Mouse (Mus musculus): ENCODE results near the gene Ncbp2.

The Ncbp2 gene

GRCm38 (mm10) chr16:31948345-31948774, at the start of gene Ncbp2, which contains the start of gene 0610012G03Rik:
Gene Ncbp2 (plus strand): TSS chr16:31948513.
Gene 0610012G03Rik (minus strand): TSS chr16:31948494.
- DNase-seq (ENCODE audit: low spot score): peak; percentile 94

- DNase-seq (ENCODE audit: low spot score): no peak
Observed at GRCm38 (mm10) chr16:31898546-31899326, 49.6 kb upstream of the Ncbp2 start.

- no peak for DNase-seq (ENCODE audit: low spot score)
Observed at GRCm38 (mm10) chr16:31901886-31902285, 46.4 kb upstream of the Ncbp2 start.

GRCm38 (mm10) chr16:31903239-31903638, 45.1 kb upstream of the Ncbp2 start:
- no peak for DNase-seq (ENCODE audit: low spot score)

- DNase-seq (ENCODE audit: low spot score): no peak
Observed at GRCm38 (mm10) chr16:31905331-31905730, 43.0 kb upstream of the Ncbp2 start.

- no peak for DNase-seq (ENCODE audit: low spot score)
Observed at GRCm38 (mm10) chr16:31905891-31906825, 42.2 kb upstream of the Ncbp2 start.

- no peak for DNase-seq (ENCODE audit: low spot score)
Observed at GRCm38 (mm10) chr16:31906896-31907295, 41.4 kb upstream of the Ncbp2 start.

- DNase-seq (ENCODE audit: low spot score): no peak
Observed at GRCm38 (mm10) chr16:31908959-31909358, 39.4 kb upstream of the Ncbp2 start.

GRCm38 (mm10) chr16:31910281-31910847, 37.9 kb upstream of the Ncbp2 start:
- no peak for DNase-seq (ENCODE audit: low spot score)

- DNase-seq (ENCODE audit: low spot score): no peak
Observed at GRCm38 (mm10) chr16:31917776-31918175, 30.5 kb upstream of the Ncbp2 start.

GRCm38 (mm10) chr16:31918248-31918724, 30.0 kb upstream of the Ncbp2 start:
- peak; percentile 90 for DNase-seq (ENCODE audit: low spot score)

GRCm38 (mm10) chr16:31924368-31924767, 23.9 kb upstream of the Ncbp2 start:
- DNase-seq (ENCODE audit: low spot score): no peak

GRCm38 (mm10) chr16:31926091-31926490, 22.2 kb upstream of the Ncbp2 start:
- no peak for DNase-seq (ENCODE audit: low spot score)

GRCm38 (mm10) chr16:31926547-31927182, 21.6 kb upstream of the Ncbp2 start:
- no peak for DNase-seq (ENCODE audit: low spot score)

- DNase-seq (ENCODE audit: low spot score): no peak
Observed at GRCm38 (mm10) chr16:31927412-31927811, 20.9 kb upstream of the Ncbp2 start.

GRCm38 (mm10) chr16:31931330-31931729, 17.0 kb upstream of the Ncbp2 start:
- DNase-seq (ENCODE audit: low spot score): no peak

GRCm38 (mm10) chr16:31932255-31932654, 16.1 kb upstream of the Ncbp2 start:
- no peak for DNase-seq (ENCODE audit: low spot score)

- peak; percentile 25 for DNase-seq (ENCODE audit: low spot score)
Observed at GRCm38 (mm10) chr16:31932840-31933697, 15.2 kb upstream of the Ncbp2 start.

GRCm38 (mm10) chr16:31933751-31934549, 14.4 kb upstream of the Ncbp2 start, which contains the start of gene Pigz:
Gene Pigz (plus strand): TSS chr16:31933851.
- no peak for DNase-seq (ENCODE audit: low spot score)

GRCm38 (mm10) chr16:31934550-31935010, 13.7 kb upstream of the Ncbp2 start:
- no peak for DNase-seq (ENCODE audit: low spot score)
